Mouse (Mus musculus) spleen, postnatal 10 days (tissue): ENCODE data around the gene Bckdhb.
"Not testable (repeated sequence)": the region's sequence is repeated elsewhere in the genome, so short reads cannot be mapped to it uniquely, and the experiment has no call there.

Experiments
- DNase-seq, 2 experiments: peaks; one replicate each; pipeline ENCODE4 v3.0.0; 2021 to 2022; ENCODE audit warnings: low spot score in 2 of 2

Bckdhb gene

GRCm38 (mm10) chr9:84045632-84046031 lies 120.7 kb downstream of the Bckdhb start:
- no peak for DNase-seq

GRCm38 (mm10) chr9:84046334-84046733 lies 121.4 kb downstream of the Bckdhb start:
- no peak for DNase-seq

- no peak for DNase-seq
Measured at GRCm38 (mm10) chr9:84046961-84047360, 122.0 kb downstream of the Bckdhb start.

- DNase-seq: no peak
Measured at GRCm38 (mm10) chr9:84047436-84047835, 122.5 kb downstream of the Bckdhb start.

GRCm38 (mm10) chr9:84049142-84049541 lies 124.2 kb downstream of the Bckdhb start:
- no peak for DNase-seq

- DNase-seq: no peak
Measured at GRCm38 (mm10) chr9:84050867-84051635, 126.1 kb downstream of the Bckdhb start.

GRCm38 (mm10) chr9:84055125-84055807 lies 130.3 kb downstream of the Bckdhb start:
- no peak for DNase-seq

- not testable (repeated sequence) for DNase-seq
Measured at GRCm38 (mm10) chr9:84060781-84061180, 135.8 kb downstream of the Bckdhb start.

- no peak for DNase-seq
Measured at GRCm38 (mm10) chr9:84063617-84064016, 138.7 kb downstream of the Bckdhb start.

- no peak for DNase-seq
Measured at GRCm38 (mm10) chr9:84064113-84064512, 139.2 kb downstream of the Bckdhb start.

GRCm38 (mm10) chr9:84070247-84070646 lies 145.3 kb downstream of the Bckdhb start:
- DNase-seq: no peak

- DNase-seq: no peak
Measured at GRCm38 (mm10) chr9:84070740-84071139, 145.8 kb downstream of the Bckdhb start.

GRCm38 (mm10) chr9:84072534-84072933 lies 147.6 kb downstream of the Bckdhb start:
- DNase-seq: no peak

GRCm38 (mm10) chr9:84073237-84073636 lies 148.3 kb downstream of the Bckdhb start:
- no peak for DNase-seq

- no peak for DNase-seq
Measured at GRCm38 (mm10) chr9:84083551-84083950, 158.6 kb downstream of the Bckdhb start.

GRCm38 (mm10) chr9:84084686-84085085 lies 159.7 kb downstream of the Bckdhb start:
- DNase-seq: no peak

- no peak for DNase-seq
Measured at GRCm38 (mm10) chr9:84090316-84091063, 165.5 kb downstream of the Bckdhb start.

- DNase-seq: no peak
Measured at GRCm38 (mm10) chr9:84092994-84093393, 168.0 kb downstream of the Bckdhb start.

- DNase-seq: no peak
Measured at GRCm38 (mm10) chr9:84094111-84094510, 169.2 kb downstream of the Bckdhb start.

GRCm38 (mm10) chr9:84096484-84097015 lies 171.6 kb downstream of the Bckdhb start:
- no peak for DNase-seq

- DNase-seq: no peak
Measured at GRCm38 (mm10) chr9:84103344-84103743, 178.4 kb downstream of the Bckdhb start.

GRCm38 (mm10) chr9:84106438-84106837 lies 181.5 kb downstream of the Bckdhb start:
- no peak for DNase-seq
